Mouse (Mus musculus): ENCODE measurements around the gene Ninl. TPM values are rescaled to one million over a fixed set of nuclear protein-coding genes. Genes with fewer than 3 reads are reported as not detected.
"Not testable (repeated sequence)": the region's sequence is repeated elsewhere in the genome, so short reads cannot be mapped to it uniquely, and the experiment has no call there.

Ninl gene
- polyA plus RNA-seq, 1 experiment from 2014 or later: 9.8 TPM

DNA sequence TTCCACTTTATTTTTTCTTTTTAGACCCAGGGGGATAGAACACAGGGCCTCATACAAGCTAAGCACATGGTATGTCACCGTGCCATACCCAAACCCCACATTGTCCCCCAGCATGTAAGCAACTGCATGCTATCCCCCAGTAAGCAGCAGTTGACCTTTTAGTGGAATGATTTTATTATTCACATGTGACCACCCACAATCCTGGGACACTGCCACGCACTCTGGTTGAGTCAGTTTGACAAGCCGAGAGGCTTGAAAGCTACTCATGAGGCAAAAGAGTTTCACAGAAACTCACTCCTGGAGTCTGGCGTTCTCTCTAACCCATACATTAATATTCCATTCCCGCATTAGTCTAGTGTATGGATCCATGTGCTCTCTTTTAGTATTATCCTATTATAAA, 91.8 kb downstream of the Ninl start:
- not testable (repeated sequence) for H3K4me1 ChIP-seq; H3K4me2 ChIP-seq (replicated peaks); H3K4me3 ChIP-seq; H3K9ac ChIP-seq; H3K27ac ChIP-seq; H3K27me3 ChIP-seq; H3K9me3 ChIP-seq; ATAC-seq (ENCODE audit: low FRiP score, low read depth)
- H3K36me3 ChIP-seq: peaks cover 38% of the 10 kb centered on the region
- 93% methylated on average over 5 of the region's 5 CpGs for WGBS

DNA sequence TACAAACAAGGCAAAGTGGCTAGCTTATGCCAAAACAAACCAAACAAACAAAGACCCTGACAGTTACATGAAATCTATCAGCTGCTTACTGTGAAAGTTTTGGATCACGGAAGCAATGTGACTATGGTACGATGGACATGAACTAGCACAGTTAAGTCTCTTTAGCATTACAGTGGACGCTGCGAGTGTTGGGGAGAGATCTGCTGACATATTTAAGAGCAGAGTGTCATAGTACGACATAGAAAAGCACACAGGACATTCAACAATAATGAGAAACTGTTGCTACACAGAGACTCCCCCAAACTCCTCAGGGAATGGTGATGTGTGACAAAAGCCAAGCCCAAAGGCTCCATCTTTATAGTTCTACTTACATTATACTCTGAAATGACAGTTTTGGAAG, 95.2 kb downstream of the Ninl start:
- Histone ChIP-seq H3K4me3 (no peak overlapping the region), H3K27me3 (no peaks in the 10 kb centered on the region), H3K4me2 (replicated peaks) (no peak overlapping the region), H3K36me3 (peaks cover 18% of the 10 kb centered on the region), H3K4me1 (no peaks in the 10 kb centered on the region), H3K27ac (no peak overlapping the region), H3K9me3 (no peaks in the 10 kb centered on the region), H3K9ac (no peak overlapping the region)
- 93% methylated on average over 5 of the region's 5 CpGs for WGBS
- no peak for ATAC-seq (ENCODE audit: low FRiP score, low read depth)

DNA sequence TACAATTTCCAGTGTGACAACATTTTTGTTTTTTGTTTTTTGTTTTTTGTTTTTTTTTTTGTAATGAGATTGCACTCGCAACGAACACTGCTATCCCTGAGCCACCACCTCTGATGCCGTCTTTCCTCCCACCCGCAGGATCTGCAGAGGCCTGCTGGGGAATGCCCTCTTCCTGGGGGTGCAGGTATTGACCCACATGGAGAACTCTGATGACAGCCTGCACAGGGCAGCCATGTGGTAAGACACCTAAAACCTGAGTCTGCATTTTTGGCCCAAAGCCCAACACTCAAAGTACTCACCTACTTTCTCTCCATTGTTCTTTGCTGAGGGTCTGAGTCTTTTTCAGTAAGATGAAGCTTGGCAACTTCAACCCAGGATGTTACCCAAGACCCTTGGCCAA, 104.5 kb downstream of the Ninl start:
- H3K27ac ChIP-seq: no peak overlapping the region
- H3K4me1 ChIP-seq: no peaks in the 10 kb centered on the region
- no peaks in the 10 kb centered on the region for H3K27me3 ChIP-seq
- H3K4me3 ChIP-seq: no peak overlapping the region
- H3K9ac ChIP-seq: no peak overlapping the region
- H3K36me3 ChIP-seq: peaks cover 68% of the 10 kb centered on the region
- no peak overlapping the region for H3K4me2 ChIP-seq (replicated peaks)
- ATAC-seq (ENCODE audit: low FRiP score, low read depth): no peak
- H3K9me3 ChIP-seq: no peaks in the 10 kb centered on the region
- 93% methylated on average over 4 of the region's 4 CpGs for WGBS

DNA sequence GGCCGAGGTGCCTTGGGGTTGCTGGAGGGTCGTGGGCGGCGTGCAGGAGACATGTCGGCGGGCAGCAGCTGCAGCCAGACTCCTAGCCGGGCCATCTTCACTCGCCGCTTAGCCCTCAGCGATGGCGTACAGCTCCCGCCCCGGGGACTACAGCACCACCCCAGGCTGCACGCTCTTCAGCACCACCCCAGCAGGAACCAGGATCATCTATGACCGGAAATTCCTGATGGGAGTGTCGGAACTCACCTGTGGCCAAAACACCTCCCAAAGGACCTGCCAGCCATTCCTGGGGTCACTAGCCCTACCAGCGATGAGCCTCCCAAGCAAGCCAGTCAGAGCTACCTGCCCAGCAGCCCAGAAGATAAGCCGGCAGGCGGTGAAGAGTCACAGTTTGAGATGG, 105.7 kb downstream of the Ninl start:
- WGBS: 87% methylated on average over 19 of the region's 19 CpGs
- H3K27me3 ChIP-seq: no peaks in the 10 kb centered on the region
- no peak for ATAC-seq (ENCODE audit: low FRiP score, low read depth)
- no peaks in the 10 kb centered on the region for H3K9me3 ChIP-seq
- H3K36me3 ChIP-seq: peaks cover 72% of the 10 kb centered on the region
- H3K4me3 ChIP-seq: no peak overlapping the region
- no peak overlapping the region for H3K27ac ChIP-seq
- H3K4me1 ChIP-seq: no peaks in the 10 kb centered on the region
- H3K9ac ChIP-seq: no peak overlapping the region
- no peak overlapping the region for H3K4me2 ChIP-seq (replicated peaks)

DNA sequence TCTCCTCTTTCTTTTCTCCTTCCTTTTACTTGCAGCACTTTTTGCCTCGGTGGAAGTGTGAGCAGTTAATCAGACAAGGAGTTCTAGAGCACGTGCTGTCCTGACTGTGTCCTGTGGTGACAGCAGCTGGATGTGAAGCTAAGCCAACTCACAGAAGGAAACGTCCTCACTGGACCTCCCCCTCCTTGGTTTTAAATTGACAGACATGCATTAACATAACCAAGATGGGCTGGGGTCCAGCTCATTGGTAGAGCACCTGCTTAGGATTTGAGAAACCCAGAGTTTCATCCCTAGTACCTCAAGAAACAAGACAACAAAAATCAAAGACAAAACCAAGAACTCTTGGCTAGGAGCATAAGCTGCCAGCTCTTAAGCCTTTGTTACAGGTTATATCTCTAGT, 108.4 kb downstream of the Ninl start:
- H3K4me3 ChIP-seq: no peak overlapping the region
- H3K4me1 ChIP-seq: no peaks in the 10 kb centered on the region
- peaks cover 71% of the 10 kb centered on the region for H3K36me3 ChIP-seq
- 75% methylated on average over 3 of the region's 3 CpGs for whole genome bisulfite sequencing
- H3K9me3 ChIP-seq: no peaks in the 10 kb centered on the region
- no peak overlapping the region for H3K27ac ChIP-seq
- no peak for ATAC-seq (ENCODE audit: low FRiP score, low read depth)
- H3K9ac ChIP-seq: no peak overlapping the region
- H3K4me2 ChIP-seq (replicated peaks): no peak overlapping the region
- no peaks in the 10 kb centered on the region for H3K27me3 ChIP-seq

DNA sequence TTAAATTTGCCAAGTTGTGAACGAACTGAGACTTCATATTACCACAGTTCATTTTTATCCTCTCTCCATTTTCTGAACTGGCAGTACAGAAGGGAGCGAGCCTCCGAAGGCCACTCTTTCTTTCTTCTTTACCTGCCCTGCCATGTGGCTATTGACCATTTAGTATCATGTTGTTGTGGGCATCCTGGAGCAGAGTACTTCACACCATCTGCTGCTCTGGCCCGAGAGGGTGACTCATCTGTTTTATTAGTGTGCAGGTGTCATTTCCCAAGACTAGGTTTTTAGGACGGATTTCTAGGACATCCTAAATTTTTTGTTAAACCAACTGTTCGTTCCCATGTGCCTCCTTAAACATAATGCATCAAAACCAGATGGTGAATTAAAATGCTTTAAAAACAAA, 110.0 kb downstream of the Ninl start:
- no peak overlapping the region for H3K9ac ChIP-seq
- no peak overlapping the region for H3K27ac ChIP-seq
- H3K9me3 ChIP-seq: no peaks in the 10 kb centered on the region
- no peaks in the 10 kb centered on the region for H3K27me3 ChIP-seq
- no peak overlapping the region for H3K4me2 ChIP-seq (replicated peaks)
- H3K36me3 ChIP-seq: peaks cover 70% of the 10 kb centered on the region
- ATAC-seq (ENCODE audit: low FRiP score, low read depth): no peak
- 77% methylated on average over 6 of the region's 6 CpGs for WGBS
- no peaks in the 10 kb centered on the region for H3K4me1 ChIP-seq
- H3K4me3 ChIP-seq: no peak overlapping the region

GRCm38 (mm10) chr2:150927038-150927720, 112.0 kb downstream of the Ninl start:
- no peak overlapping the region for H3K4me3 ChIP-seq
- H3K9me3 ChIP-seq: no peaks in the 10 kb centered on the region
- H3K4me2 ChIP-seq (replicated peaks): no peak overlapping the region
- H3K27me3 ChIP-seq: no peaks in the 10 kb centered on the region
- no peak for ATAC-seq (ENCODE audit: low FRiP score, low read depth)
- no peaks in the 10 kb centered on the region for H3K4me1 ChIP-seq
- WGBS: 93% methylated on average over 11 of the region's 11 CpGs
- H3K9ac ChIP-seq: no peak overlapping the region
- no peak overlapping the region for H3K27ac ChIP-seq
- H3K36me3 ChIP-seq: peaks cover 72% of the 10 kb centered on the region

- no peak overlapping the region for H3K27ac ChIP-seq
- peaks cover 54% of the 10 kb centered on the region for H3K36me3 ChIP-seq
- ATAC-seq (ENCODE audit: low FRiP score, low read depth): no peak
- H3K9ac ChIP-seq: no peak overlapping the region
- 85% methylated on average over 7 of the region's 7 CpGs for WGBS
- no peak overlapping the region for H3K4me2 ChIP-seq (replicated peaks)
- no peaks in the 10 kb centered on the region for H3K27me3 ChIP-seq
- H3K9me3 ChIP-seq: no peaks in the 10 kb centered on the region
- H3K4me3 ChIP-seq: no peak overlapping the region
- no peaks in the 10 kb centered on the region for H3K4me1 ChIP-seq
Measured at GRCm38 (mm10) chr2:150923505-150923904, 115.7 kb downstream of the Ninl start.

DNA sequence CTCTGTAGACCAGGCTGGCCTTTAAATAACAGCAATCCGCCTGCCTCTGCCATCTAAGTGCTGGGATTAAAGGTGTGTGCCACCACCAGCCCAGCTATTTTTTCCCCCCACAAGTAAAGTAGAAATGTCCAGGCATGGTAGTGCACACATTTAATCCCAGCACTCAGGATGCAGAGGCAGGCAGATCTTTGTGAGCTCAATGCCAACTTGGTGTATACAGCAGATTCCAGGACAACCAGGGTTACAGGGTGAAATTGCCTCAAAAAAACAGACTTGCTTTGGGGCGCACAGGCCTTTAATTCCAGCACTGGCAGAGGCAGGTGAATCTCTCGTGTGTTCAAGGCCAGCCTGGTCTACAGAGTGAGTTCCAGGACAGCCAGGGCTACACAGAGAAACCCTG, 116.2 kb downstream of the Ninl start:
- Histone ChIP-seq H3K4me3 (no peak overlapping the region), H3K9ac (no peak overlapping the region), H3K4me2 (replicated peaks) (no peak overlapping the region), H3K4me1 (no peaks in the 10 kb centered on the region), H3K27me3 (no peaks in the 10 kb centered on the region), H3K36me3 (peaks cover 56% of the 10 kb centered on the region), H3K9me3 (no peaks in the 10 kb centered on the region), H3K27ac (no peak overlapping the region)
- no peak for ATAC-seq (ENCODE audit: low FRiP score, low read depth)
- WGBS: 91% methylated on average over 3 of the region's 3 CpGs

DNA sequence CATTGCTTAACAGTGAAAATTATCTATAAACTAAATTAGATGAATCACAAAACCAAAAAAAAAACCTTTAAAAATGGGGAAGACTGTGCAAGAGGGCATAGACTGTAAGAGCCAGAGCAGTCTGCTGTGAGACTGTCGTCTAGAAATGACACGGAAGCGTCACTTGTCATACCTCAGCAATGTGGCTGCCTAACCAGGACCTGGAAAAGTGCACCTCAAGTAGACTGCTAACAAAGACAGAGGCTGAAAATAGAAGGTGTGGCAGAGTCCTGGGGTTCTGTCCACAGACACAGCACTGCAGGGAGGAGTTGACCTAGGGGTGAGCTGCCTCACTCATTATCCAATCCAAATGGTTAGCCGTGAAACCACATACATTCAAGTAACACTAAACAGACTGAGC, 117.0 kb downstream of the Ninl start:
- peaks cover 52% of the 10 kb centered on the region for H3K36me3 ChIP-seq
- no peak overlapping the region for H3K4me2 ChIP-seq (replicated peaks)
- no peak overlapping the region for H3K27ac ChIP-seq
- WGBS: 93% methylated on average over 4 of the region's 4 CpGs
- no peak overlapping the region for H3K9ac ChIP-seq
- H3K4me3 ChIP-seq: no peak overlapping the region
- ATAC-seq (ENCODE audit: low FRiP score, low read depth): no peak
- H3K27me3 ChIP-seq: no peaks in the 10 kb centered on the region
- H3K4me1 ChIP-seq: no peaks in the 10 kb centered on the region
- no peaks in the 10 kb centered on the region for H3K9me3 ChIP-seq

DNA sequence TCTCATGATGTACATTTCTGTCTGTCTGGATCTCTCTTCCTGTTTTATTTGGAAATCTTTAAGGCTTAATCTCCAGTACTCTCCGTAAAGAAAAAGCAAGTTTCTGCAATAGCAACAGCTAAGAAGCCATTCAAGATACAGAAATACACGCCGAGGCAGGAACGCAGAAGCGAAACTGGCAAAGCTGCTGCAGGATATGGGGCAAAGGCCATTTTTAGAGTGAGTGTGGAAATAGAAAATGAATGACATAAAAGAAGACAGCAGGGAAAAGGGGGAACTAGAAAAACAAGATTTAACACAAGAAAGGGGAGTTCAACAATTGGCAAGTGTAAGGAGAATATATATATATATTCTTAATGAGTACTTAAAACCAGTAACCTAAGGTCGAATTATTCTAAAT, 117.5 kb downstream of the Ninl start:
- Histone ChIP-seq H3K4me3 (no peak overlapping the region), H3K27me3 (no peaks in the 10 kb centered on the region), H3K27ac (no peak overlapping the region), H3K9me3 (no peaks in the 10 kb centered on the region), H3K36me3 (peaks cover 52% of the 10 kb centered on the region), H3K4me2 (replicated peaks) (no peak overlapping the region), H3K9ac (no peak overlapping the region), H3K4me1 (no peaks in the 10 kb centered on the region)
- 94% methylated on average over 6 of the region's 6 CpGs for WGBS
- ATAC-seq (ENCODE audit: low FRiP score, low read depth): no peak

DNA sequence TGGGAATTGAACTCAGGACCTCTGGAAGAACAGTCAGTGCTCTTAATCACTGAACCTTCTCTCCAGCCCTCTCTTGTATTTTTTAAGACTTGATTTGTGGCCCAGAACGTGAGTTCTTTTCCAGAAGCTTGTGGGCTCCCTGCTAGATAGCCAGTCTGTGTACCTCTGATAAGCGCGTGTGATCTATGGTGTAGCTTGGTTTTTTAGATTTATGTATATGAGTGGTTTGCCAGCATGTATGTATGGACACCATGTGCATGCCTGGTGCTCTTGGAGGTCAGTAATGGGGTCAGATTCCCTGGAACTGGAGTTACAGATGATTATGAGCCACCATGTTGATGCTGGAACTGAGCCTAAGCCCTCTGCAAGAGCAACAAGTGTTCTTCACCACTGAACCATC, 118.6 kb downstream of the Ninl start:
- no peaks in the 10 kb centered on the region for H3K9me3 ChIP-seq
- 88% methylated on average over 3 of the region's 3 CpGs for WGBS
- no peak overlapping the region for H3K9ac ChIP-seq
- H3K27me3 ChIP-seq: no peaks in the 10 kb centered on the region
- no peak overlapping the region for H3K4me2 ChIP-seq (replicated peaks)
- no peak overlapping the region for H3K4me3 ChIP-seq
- H3K4me1 ChIP-seq: no peaks in the 10 kb centered on the region
- H3K27ac ChIP-seq: no peak overlapping the region
- peaks cover 50% of the 10 kb centered on the region for H3K36me3 ChIP-seq
- ATAC-seq (ENCODE audit: low FRiP score, low read depth): no peak

GRCm38 (mm10) chr2:150918720-150919119, 120.5 kb downstream of the Ninl start:
- no peak overlapping the region for H3K4me3 ChIP-seq
- no peak for ATAC-seq (ENCODE audit: low FRiP score, low read depth)
- H3K4me2 ChIP-seq (replicated peaks): no peak overlapping the region
- peaks cover 44% of the 10 kb centered on the region for H3K36me3 ChIP-seq
- no peaks in the 10 kb centered on the region for H3K27me3 ChIP-seq
- no peaks in the 10 kb centered on the region for H3K4me1 ChIP-seq
- H3K9me3 ChIP-seq: no peaks in the 10 kb centered on the region
- WGBS: 96% methylated on average over 3 of the region's 3 CpGs
- H3K27ac ChIP-seq: no peak overlapping the region
- H3K9ac ChIP-seq: no peak overlapping the region

All from limb, embryonic 13.5 days (tissue).